In genomic region chr11:83448021-83448926, GRCm38 (mm10) we compare ENCODE assay signal across 10 mouse cellular contexts. TPM values are rescaled to one million over a fixed set of nuclear protein-coding genes. Genes with fewer than 3 reads are reported as not detected.
DNase-seq lines count a peak whose midpoint lies in the region; ATAC-seq and TF ChIP-seq lines count a peak whose summit lies in the region.
"Had no signal": no experiment of that assay in that cellular context is flagged by ENCODE, and none has a peak within 500 bp of the region (broad histone marks: within the 10 kb centered on the region; RNA-seq: fewer than 3 reads in every experiment).

No protein-coding gene starts in this region.

- no peak for TF ChIP-seq CTCF in stomach, postnatal 0 days (IDR thresholded peaks at IDR 0.05; ENCODE audit: low read depth)

- H3K27me3 ChIP-seq in heart, embryonic 13.5 days (replicated peaks), result peaks cover 42% of the 10 kb centered on the region
- no peaks in the 10 kb centered on the region for H3K27me3 ChIP-seq in stomach, postnatal 0 days (ENCODE audit: control insufficient read depth, insufficient read depth, low read length)

- H3K4me3 ChIP-seq in heart, embryonic 13.5 days, result no peak overlapping the region
- no peak overlapping the region for H3K4me3 ChIP-seq in stomach, postnatal 0 days (ENCODE audit: low read depth, low read length)

- WGBS in heart, embryonic 13.5 days, result 29% methylated on average over 16 of the region's 16 CpGs
- 38% methylated on average over 16 of the region's 16 CpGs for WGBS in stomach, postnatal 0 days

- peak; percentile 37 for DNase-seq in retina, postnatal 1 day
- DNase-seq in retina, embryonic 14.5 days (ENCODE audit: low spot score), result no peak
- peak; percentile 50 to 64 for DNase-seq in kidney, postnatal 4 days
- no peak for DNase-seq in stomach, postnatal 0 days (ENCODE audit: low spot score)
- DNase-seq in right cerebral cortex, postnatal 10 days (ENCODE audit: low spot score in 2 of 2), result no peak
- DNase-seq in frontal cortex, postnatal 36 days (ENCODE audit: low spot score in 2 of 2), result no peak
- DNase-seq in layer of hippocampus, postnatal 14 days (ENCODE audit: low spot score in 2 of 2), result no peak

- peak overlapping the region; percentile 75 for H3K27ac ChIP-seq in heart, embryonic 13.5 days (replicated peaks)
- H3K27ac ChIP-seq in stomach, postnatal 0 days (replicated peaks), result peak overlapping the region; percentile 71

- peaks cover 58% of the 10 kb centered on the region for H3K4me1 ChIP-seq in heart, embryonic 13.5 days
- peaks cover 11% of the 10 kb centered on the region for H3K4me1 ChIP-seq in stomach, postnatal 0 days (replicated peaks; ENCODE audit: control insufficient read depth, insufficient read depth)

- 0 out of 2 replicates have a peak, but pooled peaks cover 3% of the 10 kb centered on the region for H3K36me3 ChIP-seq in heart, embryonic 13.5 days
- no peaks in the 10 kb centered on the region for H3K36me3 ChIP-seq in stomach, postnatal 0 days (ENCODE audit: control insufficient read depth, insufficient read depth, low read length)

- H3K4me2 ChIP-seq in heart, embryonic 13.5 days, result peak overlapping the region; percentile 16; the same call in 1 of the 2 replicates
- H3K4me2 ChIP-seq in stomach, postnatal 0 days (replicated peaks; ENCODE audit: low read depth), result no peak overlapping the region

- H3K9ac ChIP-seq in heart, embryonic 13.5 days, result peak overlapping the region; percentile 41
- no peak overlapping the region for H3K9ac ChIP-seq in stomach, postnatal 0 days (ENCODE audit: low read length)

- no peak for ATAC-seq in heart, embryonic 13.5 days (ENCODE audit: extremely low read depth, insufficient number of reproducible peaks, low FRiP score, low TSS enrichment)
- ATAC-seq in stomach, postnatal 0 days (ENCODE audit: low FRiP score, low TSS enrichment), result no peak; the same call in 1 of the 2 replicates

- H3K9me3 ChIP-seq in heart, embryonic 13.5 days, result no peaks in the 10 kb centered on the region
- no peaks in the 10 kb centered on the region for H3K9me3 ChIP-seq in stomach, postnatal 0 days (ENCODE audit: control insufficient read depth, low read length)

- no peak for TF ChIP-seq EP300 in stomach, postnatal 0 days (optimal IDR thresholded peaks at IDR 0.05)

RNA-seq across cellular contexts. Expression of gene 1700020L24Rik, which starts 10.8 kb away (rescaled TPM):
- 1.4 and 2.1 TPM in 2 replicates for polyA plus RNA-seq in heart, embryonic 13.5 days (2015; fragmentation: Nextera tagmentation; extraction: Ambion mirVana)
- 0.68 and 0.98 TPM in 2 replicates for polyA plus RNA-seq in stomach, postnatal 0 days (2015; fragmentation: Nextera tagmentation; extraction: Ambion mirVana)
- total RNA-seq in layer of hippocampus, postnatal 14 days (2021), result not detected

RNA-seq across cellular contexts. Expression of gene Mmp28, which starts 14.6 kb away (rescaled TPM):
- polyA plus RNA-seq in heart, embryonic 13.5 days (2015; fragmentation: Nextera tagmentation; extraction: Ambion mirVana), result 2.5 and 2.7 TPM in 2 replicates
- polyA plus RNA-seq in stomach, postnatal 0 days (2015; fragmentation: Nextera tagmentation; extraction: Ambion mirVana), result 5.6 and 6.4 TPM in 2 replicates
- total RNA-seq in layer of hippocampus, postnatal 14 days (2021), result 1 to 10 TPM; 3.2 to 3.3 TPM
- total RNA-seq: neutrophil, adult 5-6 weeks had no signal

RNA-seq across cellular contexts. Expression of gene Gas2l2, which starts 19.0 kb away (rescaled TPM):
- polyA plus RNA-seq in heart, embryonic 13.5 days (2015; fragmentation: Nextera tagmentation; extraction: Ambion mirVana), result 0.11 TPM in 1 of 2 replicates, not detected in the other
- polyA plus RNA-seq in stomach, postnatal 0 days (2015; fragmentation: Nextera tagmentation; extraction: Ambion mirVana), result 0.11 and 0.21 TPM in 2 replicates
- 1 to 10 TPM in 1 of 2 experiments, under 1 TPM in 1; 0.29 to 1.0 TPM for total RNA-seq in layer of hippocampus, postnatal 14 days (2021)
- total RNA-seq: hematopoietic stem cell, adult 5-6 weeks; neutrophil, adult 5-6 weeks had no signal

RNA-seq across cellular contexts. Expression of gene Taf15, which starts 24.6 kb away (rescaled TPM):
- polyA plus RNA-seq in heart, embryonic 13.5 days (2015; fragmentation: Nextera tagmentation; extraction: Ambion mirVana), result 9.7 and 10.5 TPM in 2 replicates
- 2.8 and 4.0 TPM in 2 replicates for polyA plus RNA-seq in stomach, postnatal 0 days (2015; fragmentation: Nextera tagmentation; extraction: Ambion mirVana)
- 10 to 100 TPM; 64.1 to 65.9 TPM for total RNA-seq in layer of hippocampus, postnatal 14 days (2021)

RNA-seq across cellular contexts. Expression of gene Rasl10b, which starts 39.3 kb away (rescaled TPM):
- polyA plus RNA-seq in heart, embryonic 13.5 days (2015; fragmentation: Nextera tagmentation; extraction: Ambion mirVana), result 7.2 and 7.3 TPM in 2 replicates
- polyA plus RNA-seq in stomach, postnatal 0 days (2015; fragmentation: Nextera tagmentation; extraction: Ambion mirVana), result 0.69 and 1.1 TPM in 2 replicates
- total RNA-seq in layer of hippocampus, postnatal 14 days (2021), result 100 to 1,000 TPM; 219 to 224 TPM
- total RNA-seq: hematopoietic stem cell, adult 5-6 weeks had no signal

Comparison
In these comparisons a context has a peak if more than half of its experiments do, and no peak if none do; other contexts are left out.
1. DNase-seq: peak in retina, postnatal 1 day (single experiment) and kidney, postnatal 4 days (2 of 2); none in retina, embryonic 14.5 days (single experiment), stomach, postnatal 0 days (single experiment), right cerebral cortex, postnatal 10 days (0 of 2), frontal cortex, postnatal 36 days (0 of 2) and layer of hippocampus, postnatal 14 days (0 of 2).